Mouse (Mus musculus) cerebellum, postnatal 10 days (tissue): ENCODE results near the gene BC004004.
"Not testable (repeated sequence)": the region's sequence is repeated elsewhere in the genome, so short reads cannot be mapped to it uniquely, and the experiment has no call there.

Source experiments
- DNase-seq, 2 experiments: peaks; one replicate each; pipeline ENCODE4 v3.0.0; 2021; ENCODE audit warnings: mixed read lengths in 2 of 2

BC004004 gene

GRCm38 (mm10) chr17:29268682-29269348 lies at the start of gene BC004004:
Gene BC004004 (plus strand): TSS chr17:29268788.
- DNase-seq, result peak; percentile 98

GRCm38 (mm10) chr17:29220631-29221030 lies 48.0 kb upstream of the BC004004 start:
- DNase-seq, result peak in 1 of 2 experiments; percentile 35

GRCm38 (mm10) chr17:29231109-29231508 lies 37.5 kb upstream of the BC004004 start:
- DNase-seq, result peak; percentile 70

GRCm38 (mm10) chr17:29236111-29236510 lies 32.5 kb upstream of the BC004004 start:
- DNase-seq, result no peak

- DNase-seq, result no peak
Observed at GRCm38 (mm10) chr17:29237267-29237771, 31.3 kb upstream of the BC004004 start.

GRCm38 (mm10) chr17:29237772-29238420 lies 30.7 kb upstream of the BC004004 start, which contains the start of gene Cpne5:
Gene Cpne5 (minus strand): TSS chr17:29238167.
- DNase-seq, result peak; percentile 53 to 63

GRCm38 (mm10) chr17:29238421-29238945 lies 30.1 kb upstream of the BC004004 start:
- peak; percentile 68 to 72 for DNase-seq

- DNase-seq, result no peak
Observed at GRCm38 (mm10) chr17:29244912-29245311, 23.7 kb upstream of the BC004004 start.

GRCm38 (mm10) chr17:29245725-29246124 lies 22.9 kb upstream of the BC004004 start:
- peak; percentile 52 to 55 for DNase-seq

GRCm38 (mm10) chr17:29246602-29247001 lies 22.0 kb upstream of the BC004004 start:
- DNase-seq, result peak; percentile 66 to 79

GRCm38 (mm10) chr17:29247881-29248280 lies 20.7 kb upstream of the BC004004 start:
- peak in 1 of 2 experiments; percentile 42 for DNase-seq

GRCm38 (mm10) chr17:29249512-29249911 lies 19.1 kb upstream of the BC004004 start:
- peak; percentile 72 to 77 for DNase-seq

- DNase-seq, result not testable (repeated sequence)
Observed at GRCm38 (mm10) chr17:29251006-29251405, 17.6 kb upstream of the BC004004 start.

- DNase-seq, result peak; percentile 63 to 65
Observed at GRCm38 (mm10) chr17:29251608-29252390, 16.8 kb upstream of the BC004004 start.

- DNase-seq, result no peak
Observed at GRCm38 (mm10) chr17:29253236-29253635, 15.4 kb upstream of the BC004004 start.

- DNase-seq, result no peak
Observed at GRCm38 (mm10) chr17:29253684-29254083, 14.9 kb upstream of the BC004004 start.

GRCm38 (mm10) chr17:29254784-29255183 lies 13.8 kb upstream of the BC004004 start:
- DNase-seq, result not testable (repeated sequence)

GRCm38 (mm10) chr17:29256507-29256906 lies 12.1 kb upstream of the BC004004 start:
- DNase-seq, result no peak

- no peak for DNase-seq
Observed at GRCm38 (mm10) chr17:29257001-29257511, 11.5 kb upstream of the BC004004 start.

GRCm38 (mm10) chr17:29258025-29258558 lies 10.5 kb upstream of the BC004004 start:
- DNase-seq, result no peak

- no peak for DNase-seq
Observed at GRCm38 (mm10) chr17:29258921-29259320, 9.7 kb upstream of the BC004004 start.

GRCm38 (mm10) chr17:29259489-29259888 lies 9.1 kb upstream of the BC004004 start:
- peak; percentile 90 to 91 for DNase-seq
